Mouse (Mus musculus): ENCODE measurements around the gene Fam114a1.

- TF ChIP-seq CTCF (IDR thresholded peaks at IDR 0.05; ENCODE audit: extremely low read depth, insufficient read depth, insufficient read length, insufficient replicate concordance) (no peak), POLR2A (IDR thresholded peaks at IDR 0.05; ENCODE audit: low read depth, low read length) (no peak)
These were observed 75.9 kb downstream of the Fam114a1 start for GRCm38 (mm10) chr5:65045642-65046370.

All from spleen, adult 2 months (tissue).